Mouse (Mus musculus) forelimb bud, embryonic 11.5 days (tissue): Measurements from ENCODE around the gene Dnah2.
"Not testable (repeated sequence)": the region's sequence is repeated elsewhere in the genome, so short reads cannot be mapped to it uniquely, and the experiment has no call there.

Experiments
- DNase-seq: peaks from one replicate; pipeline ENCODE4 v3.0.0-alpha.2; 2012; ENCODE audit warnings: low read depth, low spot score

Dnah2 gene

DNA sequence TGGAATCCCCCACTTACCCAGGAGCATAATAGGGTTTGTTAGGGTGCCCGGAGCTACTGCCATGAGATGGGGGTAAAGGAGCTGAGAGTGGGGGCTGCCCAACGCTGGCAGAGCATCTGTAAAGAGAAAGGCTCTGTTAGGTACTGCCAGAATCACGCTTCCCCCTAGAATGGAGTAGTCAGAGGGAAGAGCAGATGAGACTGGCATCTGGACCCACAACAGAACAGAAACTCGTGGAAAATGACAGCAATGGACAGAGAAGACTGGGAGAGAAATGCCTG is 141.2 kb downstream of the Dnah2 start:
- DNase-seq = no peak

DNA sequence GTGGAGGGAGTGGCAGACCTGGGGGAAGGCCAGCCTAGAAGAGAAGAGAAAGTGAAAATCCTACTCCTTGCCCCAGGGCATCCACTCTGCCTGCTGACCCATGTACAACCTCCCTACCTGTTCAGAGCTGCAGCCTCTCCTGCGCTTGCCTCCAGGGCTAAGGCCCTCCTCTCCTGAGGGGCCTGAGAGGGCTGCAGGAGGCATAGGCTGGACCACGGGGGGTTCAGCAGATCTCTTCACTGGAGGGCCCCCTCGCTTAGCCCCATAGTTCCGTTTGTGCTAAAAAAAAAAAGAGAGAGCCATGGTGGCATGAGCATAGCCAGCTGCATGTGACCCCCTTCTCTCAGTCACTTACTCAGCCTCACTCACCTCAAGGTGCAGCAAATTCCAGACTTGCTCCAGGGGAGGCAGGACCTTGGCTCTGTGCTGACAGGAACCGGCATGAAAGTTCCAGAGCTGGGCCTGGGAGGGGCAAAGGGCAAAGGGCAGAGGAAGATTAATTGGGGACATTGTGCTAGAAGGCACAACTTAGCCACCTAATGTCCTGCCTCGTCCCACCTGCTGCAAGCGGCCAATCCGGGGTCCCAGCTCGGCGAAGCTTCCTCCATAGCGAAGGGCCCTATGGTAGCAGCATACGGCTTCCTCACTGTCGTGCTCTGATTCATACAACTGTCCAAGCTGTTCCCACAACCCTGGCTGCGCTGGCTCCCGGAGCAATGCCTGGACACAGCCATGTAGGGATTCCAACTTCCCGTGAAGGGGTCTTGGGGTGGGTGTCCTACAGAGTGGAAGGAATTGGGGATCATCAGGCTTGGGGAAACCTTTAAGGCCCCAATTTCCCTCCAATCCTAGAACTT is 141.8 kb downstream of the Dnah2 start:
- no peak for DNase-seq

DNA sequence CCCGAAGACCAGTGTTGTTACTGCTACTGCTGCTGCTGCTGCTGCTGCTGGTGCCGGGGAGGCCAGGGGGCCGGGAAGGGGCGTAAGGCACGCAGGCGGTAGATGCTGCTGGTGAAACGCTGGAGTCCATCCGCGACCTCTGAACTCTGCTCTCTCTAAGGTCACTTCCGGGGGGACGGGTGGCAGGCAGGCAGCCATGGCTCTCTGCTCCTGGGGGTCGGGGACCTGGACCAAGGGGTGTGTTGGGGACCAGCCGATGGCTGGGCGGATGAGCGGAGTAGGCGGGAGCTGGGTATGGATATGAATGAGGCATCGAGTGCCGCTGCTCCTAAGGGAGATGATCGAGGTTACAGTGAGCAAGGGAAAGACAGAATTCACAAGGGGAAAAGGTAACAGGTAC is 142.6 kb downstream of the Dnah2 start:
- DNase-seq = no peak

DNA sequence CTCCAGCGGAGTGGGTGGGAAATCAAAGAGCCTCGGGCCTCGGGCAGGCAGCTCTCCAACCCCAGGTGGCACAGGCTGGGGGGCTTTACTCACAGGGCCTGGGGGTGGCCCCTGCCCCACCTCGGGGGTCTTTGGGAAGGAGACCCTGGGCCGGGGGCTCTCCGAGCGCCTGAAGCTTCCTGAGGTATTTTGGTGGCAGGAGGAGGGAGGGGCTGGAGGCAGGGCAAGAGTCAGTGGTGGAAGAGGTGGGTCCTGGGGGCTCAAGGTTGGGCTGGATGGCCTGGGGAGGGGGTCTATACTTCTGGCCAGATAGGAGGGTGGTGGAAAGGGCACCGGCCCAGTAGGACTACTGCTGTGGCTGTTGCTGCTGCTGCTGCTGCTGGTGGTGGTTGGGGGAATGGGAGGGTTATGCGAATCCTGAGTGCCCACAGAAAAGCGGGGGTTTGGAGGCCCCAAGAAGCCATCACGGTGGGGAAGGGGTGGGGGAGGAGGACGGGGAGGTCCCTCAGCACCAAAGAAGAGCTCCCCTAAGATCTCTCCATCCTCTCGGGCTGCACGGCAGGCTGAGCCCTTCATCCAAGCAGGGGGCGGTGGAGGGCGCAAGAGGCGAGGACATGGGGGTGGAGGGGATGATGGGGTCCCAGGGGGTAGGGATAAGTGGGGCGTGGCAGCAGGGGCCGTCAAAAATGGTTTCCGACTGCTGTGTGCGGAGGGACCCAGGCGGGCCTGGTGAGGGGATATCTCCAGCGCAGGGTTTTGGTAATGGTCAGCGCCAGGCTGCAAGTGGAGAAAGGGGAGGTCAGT is 143.3 kb downstream of the Dnah2 start:
- no peak for DNase-seq

DNA sequence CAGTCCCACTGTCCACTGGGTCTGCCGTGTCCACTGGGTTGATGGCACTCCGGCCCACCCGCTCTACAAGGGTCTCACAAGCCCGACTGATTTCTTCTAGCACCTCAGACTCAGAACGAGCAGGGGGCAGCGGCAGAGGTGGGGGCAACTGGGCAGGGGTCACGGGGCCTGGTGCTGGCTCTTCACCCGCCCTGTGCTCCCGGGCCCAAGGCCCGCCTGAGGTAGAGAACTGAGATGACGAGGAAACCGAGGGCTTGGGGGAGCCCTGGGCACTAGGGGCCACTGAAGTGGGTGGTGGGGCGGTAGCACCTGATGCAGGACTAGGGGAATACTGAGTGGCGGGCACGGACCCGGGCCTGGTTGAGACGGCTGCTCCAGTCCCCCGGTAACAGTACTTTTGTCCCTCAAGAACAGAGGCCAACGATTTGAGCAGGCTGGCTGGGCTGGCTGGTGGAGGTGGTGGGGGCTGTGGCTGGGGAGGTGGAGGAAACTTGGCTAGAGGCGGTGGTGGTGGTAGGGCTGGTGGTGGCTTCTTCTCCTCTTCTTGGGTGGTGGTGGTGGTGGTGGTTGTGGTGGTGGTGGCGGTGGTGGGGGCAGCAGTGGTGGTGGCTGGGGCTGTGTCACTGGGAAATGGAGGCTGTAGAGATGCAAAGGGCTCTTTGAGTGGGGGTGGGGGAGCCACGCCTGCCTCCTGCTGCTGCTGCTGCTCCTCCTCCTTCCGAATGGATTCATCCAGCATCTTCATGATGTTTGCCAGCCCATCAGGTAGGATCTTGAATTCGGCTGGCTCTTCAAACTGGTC is 144.1 kb downstream of the Dnah2 start:
- DNase-seq = no peak

DNA sequence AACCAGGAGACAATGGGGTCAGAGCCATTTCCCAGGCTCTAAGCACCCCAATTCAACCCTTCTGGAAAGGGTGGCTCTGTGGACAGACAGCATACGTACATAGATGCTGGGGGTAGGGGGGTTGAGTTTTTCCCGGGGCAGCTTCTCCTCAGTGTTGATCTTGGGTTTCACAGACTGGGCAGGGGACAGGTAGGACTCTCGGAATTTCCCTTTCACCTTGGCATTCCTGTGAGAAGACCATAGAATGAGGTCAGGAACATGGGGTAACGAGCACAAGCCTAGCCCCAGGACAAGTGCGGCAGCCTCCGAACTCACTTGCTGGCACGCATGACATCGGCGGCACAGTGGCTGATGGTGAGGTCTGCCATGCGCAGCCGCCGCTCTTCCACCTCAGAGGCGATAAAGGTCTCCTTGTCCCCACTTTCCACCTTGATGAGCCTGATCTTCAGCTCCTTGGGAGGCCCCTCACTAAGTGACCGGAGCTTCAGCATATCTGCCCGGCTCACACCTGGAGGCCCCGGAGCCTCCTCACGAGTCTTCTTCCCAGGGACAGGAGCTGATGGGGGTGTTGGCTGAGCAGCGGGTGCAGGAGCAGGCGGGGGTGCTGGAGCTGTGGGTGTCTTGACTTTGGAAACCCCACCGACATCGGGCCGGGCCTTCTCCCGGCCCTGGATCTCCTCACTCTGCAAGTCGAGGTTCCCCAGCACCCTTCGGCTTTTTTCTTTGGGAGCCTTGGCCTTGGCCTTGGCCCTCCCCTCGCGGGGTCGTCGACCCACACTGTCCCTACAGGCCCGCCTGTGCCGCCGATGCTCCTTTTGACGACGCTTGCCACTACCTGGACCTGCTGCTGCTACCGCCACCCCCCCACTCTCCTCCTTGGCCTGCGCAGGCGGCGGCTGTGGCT is 145.0 kb downstream of the Dnah2 start:
- DNase-seq = no peak

DNA sequence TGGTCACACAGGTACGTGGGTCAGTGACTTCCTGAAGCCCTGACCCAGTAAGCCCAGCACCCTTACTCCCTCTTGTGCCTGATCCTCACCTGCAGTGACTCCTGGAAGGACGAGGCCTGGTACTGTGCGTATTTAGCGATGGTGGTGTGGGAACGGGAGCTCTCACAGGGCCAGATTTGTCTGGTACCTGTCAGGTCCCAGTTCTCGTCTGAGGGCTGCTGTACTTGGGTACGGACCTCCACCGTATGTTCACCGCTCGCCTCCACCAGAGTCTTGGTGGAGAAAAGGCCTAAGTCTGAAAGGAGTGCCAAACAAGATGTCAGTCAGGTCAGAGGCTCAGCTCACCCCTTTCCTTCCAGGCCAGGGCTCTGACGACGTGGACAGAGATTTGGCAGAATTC is 146.9 kb downstream of the Dnah2 start:
- no peak for DNase-seq

DNA sequence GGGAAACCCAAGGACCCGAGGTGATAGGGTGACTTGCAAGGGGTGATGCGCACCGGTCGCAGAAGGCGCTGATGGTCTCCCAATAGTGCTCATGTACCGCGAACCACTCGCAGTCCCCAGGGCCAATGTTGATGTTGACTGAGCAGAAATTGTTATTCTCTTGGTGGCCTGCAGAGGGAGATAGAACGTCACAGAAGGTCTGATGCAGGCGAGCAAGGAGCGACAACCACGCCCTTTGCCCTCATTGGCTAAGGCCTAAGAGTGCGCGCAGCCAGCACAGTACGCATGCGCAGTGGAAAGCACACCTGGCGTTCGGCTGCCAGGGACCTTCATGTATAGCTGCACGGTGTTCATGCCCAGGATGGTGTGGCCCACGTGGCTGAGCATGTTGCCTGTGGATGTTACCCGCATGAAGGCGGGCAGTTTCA is 147.7 kb downstream of the Dnah2 start:
- peak; percentile 96 for DNase-seq

DNA sequence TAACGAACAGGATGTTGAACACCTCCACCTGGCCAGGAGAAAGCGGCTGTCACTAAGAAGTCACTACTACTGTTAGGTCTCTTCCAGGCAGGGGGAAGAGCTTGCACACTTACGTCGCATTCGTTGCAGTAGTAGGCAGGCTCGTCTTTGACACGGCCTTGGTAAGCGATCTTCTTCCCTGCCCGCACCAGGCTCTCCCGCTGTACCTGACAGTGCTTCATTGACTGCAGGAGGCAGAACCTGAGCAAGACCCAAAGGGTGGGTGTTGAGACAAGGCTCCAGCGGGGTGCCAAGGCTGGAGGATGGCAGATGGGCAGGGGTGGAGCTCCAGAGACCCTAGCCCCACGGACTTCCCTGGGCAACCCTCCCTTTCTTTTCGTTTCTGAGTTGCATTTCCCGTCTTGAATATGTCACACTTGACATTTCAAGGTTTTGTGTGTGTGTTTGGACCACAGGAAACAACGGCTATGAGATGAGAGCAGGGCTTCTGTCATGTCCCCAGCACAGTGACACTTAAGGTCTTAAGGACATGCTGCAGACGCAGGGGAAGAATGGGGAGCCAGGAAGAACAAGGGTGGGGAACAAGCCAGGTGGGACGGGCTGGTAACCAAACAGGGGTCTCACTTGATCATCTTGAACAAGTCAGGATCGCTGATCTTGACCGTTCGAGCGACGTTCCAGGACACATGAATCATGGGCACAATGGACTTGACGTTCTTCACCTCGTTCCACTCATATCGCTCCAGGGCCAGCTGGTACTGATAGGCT is 148.6 kb downstream of the Dnah2 start:
- no peak for DNase-seq

DNA sequence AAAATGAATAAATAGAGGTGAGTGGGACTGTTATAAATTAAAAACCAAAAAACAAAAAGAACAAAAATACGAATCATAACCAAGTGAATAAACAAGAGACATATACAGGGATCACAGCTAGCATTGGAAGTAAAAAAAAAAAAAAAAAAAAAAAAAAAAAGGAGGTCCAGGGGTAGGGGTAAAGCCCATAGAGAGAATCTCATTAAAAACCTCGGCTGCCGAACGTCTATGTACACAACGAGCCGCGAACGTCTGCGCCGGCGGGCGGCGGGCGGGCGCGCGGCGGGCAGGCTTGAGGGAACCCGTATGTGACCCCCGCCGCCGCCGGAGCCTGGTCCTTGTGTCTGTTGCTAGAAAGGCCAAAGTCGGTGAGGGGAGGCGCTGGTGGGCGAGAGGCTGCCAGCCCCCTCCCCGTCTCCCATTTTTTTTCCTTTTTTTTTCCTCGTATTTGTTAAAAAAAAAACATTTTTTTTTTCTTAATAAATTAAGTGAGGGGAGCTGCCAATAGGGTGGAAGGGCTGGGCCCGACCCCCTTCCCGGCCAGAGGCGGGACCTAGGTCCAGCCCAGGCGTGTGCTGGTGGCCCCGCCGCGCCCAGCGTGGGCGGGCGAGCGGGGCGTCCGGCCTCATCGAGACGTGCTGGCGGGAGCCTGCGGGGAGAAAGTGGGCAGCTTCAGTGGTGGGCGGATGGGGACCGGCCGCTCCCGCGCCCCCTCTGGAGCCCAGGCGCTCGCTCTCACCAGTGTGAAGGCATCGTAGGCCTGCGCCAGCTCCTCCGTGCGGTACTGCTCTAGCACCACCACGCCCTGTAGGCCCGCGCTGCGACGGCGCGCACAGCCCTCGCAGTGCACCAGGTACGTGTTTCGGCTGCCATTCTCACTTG is 149.5 kb downstream of the Dnah2 start:
- DNase-seq = no peak

DNA sequence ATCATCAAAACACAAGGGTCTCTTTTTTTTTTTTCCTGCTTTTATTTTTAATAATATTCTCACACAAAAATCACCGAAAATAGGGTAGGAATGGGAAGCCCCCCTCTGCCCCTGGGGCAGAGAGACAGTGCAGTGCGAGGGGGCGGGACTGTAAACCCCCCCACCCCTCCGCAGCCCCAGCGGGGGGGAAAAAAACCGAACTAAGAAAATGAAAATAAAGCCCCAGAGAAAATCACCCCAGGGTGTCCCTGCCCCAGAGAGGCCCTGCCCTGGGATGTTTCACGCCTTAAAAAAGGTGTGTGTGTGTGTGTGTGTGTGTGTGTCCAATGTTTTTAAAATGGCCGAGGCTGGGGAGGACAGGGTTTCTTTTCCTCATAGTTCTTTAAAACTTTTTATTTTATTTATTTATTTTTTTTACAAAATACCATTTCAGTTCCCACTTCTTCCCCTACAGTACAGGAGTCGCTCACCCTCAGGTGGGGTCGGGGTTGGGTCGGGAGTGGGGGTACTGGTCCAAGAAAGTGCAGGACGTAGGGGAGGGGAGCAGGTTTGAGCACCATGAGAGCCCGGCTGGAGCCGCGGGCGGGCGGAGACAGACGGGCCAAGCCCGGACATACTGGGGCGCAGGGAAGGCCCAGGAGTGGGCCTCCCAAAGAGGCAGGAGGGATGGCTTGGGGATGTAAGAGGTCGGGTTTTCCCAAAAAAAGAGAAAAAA is 150.3 kb downstream of the Dnah2 start:
- DNase-seq = no peak

DNA sequence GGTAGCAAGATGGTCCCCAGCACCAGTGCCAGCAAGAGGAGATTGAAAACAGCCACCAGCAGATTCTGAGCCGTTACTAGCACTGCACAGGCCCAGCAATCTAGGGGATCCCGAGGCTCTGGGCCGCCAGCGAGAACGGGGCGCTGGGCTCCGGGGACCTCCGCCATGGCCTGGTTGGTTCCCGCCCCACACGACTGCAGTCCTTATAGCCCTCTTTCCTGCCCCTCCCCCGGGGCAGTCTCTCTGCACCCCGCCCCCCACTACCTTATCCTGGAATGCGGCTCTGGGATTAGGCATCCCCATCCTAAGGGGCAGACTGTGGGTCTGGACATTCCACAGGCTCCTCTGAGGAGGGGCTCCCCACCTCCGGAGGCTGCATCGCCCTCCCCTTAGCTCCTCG is 150.9 kb downstream of the Dnah2 start, which contains the start of gene Tmem88:
Gene Tmem88, minus strand, starts transcription at position 176 of the 400 bp plus-strand sequence.
- DNase-seq = peak; percentile 63

DNA sequence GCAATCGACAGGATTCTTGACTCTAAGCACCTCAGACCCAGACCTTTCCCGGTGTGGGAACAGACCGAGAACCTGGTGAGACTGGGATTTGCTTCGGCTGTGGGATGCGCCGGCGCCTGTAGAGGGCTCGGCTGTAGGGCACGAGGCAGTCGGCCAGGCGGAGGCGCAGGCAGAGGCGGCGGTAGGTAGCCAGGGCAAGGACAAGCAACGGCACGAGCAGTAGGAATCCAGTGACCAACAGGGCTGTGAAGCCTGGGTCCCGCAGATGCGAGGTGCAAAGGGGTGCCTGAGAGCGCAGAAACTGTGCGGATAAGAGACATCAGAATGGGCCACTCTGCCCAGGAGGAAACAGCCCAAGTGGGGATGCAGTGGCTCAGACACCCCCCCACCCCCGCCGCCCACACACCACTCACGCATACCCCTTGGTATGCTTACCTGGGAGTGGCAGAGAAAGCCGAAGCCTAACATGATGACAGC is 151.3 kb downstream of the Dnah2 start:
- no peak for DNase-seq

DNA sequence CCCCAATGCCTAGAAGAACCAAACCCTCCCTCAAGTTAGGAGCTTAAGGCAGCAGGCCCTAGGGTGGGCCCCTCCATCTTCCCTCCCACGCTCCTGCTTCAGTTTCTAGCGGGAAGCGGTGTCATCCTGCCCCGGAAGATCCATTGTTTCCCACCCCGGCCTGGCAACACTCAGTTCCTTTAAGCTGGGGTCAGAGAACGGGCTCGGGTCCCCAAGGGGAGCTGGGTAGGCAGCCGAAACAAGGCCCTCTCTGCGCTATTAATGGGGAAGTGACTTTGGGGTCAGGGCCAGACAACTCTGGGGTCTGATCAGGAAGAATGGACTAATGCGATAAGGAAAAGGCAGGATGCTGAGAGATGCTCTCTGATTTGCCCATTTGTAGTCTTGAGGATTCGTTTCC is 152.1 kb downstream of the Dnah2 start:
- no peak for DNase-seq

DNA sequence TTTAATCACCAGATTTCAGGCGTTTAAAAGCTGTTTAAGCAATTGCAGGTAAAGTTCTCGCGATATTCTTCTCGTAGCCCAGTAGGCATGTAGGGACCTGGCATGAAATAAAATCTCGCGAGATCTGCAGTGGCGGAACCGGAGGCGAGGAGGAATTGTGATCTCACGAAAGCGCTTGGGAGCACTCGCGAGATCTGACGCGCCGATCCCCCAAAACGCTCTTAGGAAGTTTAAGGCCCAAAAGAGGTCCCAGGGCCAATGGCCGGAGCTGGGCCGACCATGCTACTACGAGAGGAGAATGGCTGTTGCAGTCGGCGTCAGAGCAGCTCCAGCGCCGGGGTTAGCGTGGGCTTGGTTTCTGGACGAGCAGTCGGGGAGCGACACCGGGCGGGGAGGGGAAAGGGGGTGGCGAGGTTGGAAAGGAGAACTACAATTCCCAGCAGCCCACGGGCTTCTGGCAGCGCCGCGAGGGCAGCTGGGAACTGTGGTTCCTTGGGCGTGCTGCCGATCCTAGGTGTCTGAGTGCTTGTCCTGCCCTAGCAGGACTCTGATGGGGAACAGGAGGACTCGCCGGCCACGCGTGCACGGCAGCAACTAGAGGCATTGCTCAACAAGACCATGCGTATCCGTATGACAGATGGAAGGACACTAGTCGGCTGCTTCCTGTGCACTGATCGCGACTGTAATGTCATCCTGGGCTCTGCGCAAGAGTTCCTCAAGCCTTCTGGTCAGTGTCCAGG is 153.1 kb downstream of the Dnah2 start:
- peak; percentile 100 for DNase-seq

DNA sequence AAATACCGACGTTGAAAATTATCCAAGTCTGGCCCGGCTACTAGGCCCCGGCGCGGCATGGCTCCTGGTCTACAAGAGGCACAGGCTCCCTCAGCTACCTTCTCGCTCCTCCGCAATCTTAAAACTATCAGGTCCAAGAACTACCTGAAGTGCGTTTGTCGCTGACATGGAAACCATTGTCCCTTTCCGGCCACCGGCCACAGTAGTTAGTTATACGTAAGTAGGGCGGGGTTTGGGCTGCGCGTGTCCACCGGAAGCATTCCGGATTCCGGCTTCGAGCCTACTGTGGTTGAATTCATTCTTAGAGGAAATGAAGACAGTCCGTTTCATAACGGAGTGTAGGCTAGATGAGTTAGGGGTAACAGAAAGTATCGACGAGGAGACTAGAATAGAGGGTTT is 153.7 kb downstream of the Dnah2 start, which contains the start of the genes Naa38 and Cyb5d1:
Gene Naa38, plus strand, starts transcription at position 253 of the 399 bp plus-strand sequence.
Gene Cyb5d1, minus strand, starts transcription at position 397 of the 399 bp plus-strand sequence.
- DNase-seq = peak; percentile 89

DNA sequence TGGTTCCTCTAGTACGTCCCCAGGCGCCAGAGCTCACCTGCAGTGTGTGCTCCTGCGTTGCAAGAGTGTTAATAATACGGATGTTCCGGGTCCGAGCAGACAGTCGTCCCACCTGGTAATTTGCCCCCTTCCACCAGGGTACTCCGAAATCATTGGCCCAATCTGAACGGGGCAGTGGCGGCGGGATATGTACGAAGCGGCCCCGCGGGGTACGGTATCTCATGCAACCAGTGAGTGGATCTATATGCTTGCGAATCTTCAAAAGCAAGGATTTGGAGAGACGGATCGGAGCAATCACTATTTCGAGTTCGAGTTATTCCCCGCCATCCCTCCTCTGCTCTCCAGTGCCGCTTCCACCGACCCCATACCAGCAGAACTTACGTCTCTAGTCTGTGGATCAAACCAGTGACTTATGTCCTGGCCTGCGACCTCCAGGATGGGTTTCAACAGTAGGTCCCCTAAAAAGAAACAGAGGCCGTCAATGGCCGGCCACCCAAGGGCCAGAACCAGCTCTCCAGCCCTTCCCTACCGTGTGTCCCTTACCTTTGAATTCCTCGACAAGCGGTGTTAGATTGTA is 154.2 kb downstream of the Dnah2 start:
- not testable (repeated sequence) for DNase-seq
